Mouse (Mus musculus) macrophage (primary cell): ENCODE measurements around the gene Tas1r1. TPM values are rescaled to one million over a fixed set of nuclear protein-coding genes. Genes with fewer than 3 reads are reported as not detected.

Source experiments
- H3K27ac ChIP-seq: fragments of 350-480 bp; formaldehyde crosslinking; 2 replicates; pipeline ENCODE4 v1.9.0; 2021
- H3K36me3 ChIP-seq: fragments of 350-480 bp; formaldehyde crosslinking; 2 replicates; pipeline ENCODE4 v1.9.0; 2021; ENCODE audit errors: inconsistent target
- H3K4me3 ChIP-seq: fragments of 350-480 bp; formaldehyde crosslinking; 2 replicates; pipeline ENCODE4 v1.9.0; 2021; ENCODE audit errors: inconsistent target
- H3K79me2 ChIP-seq: fragments of 350-480 bp; formaldehyde crosslinking; 2 replicates; pipeline ENCODE4 v1.9.0; 2021; ENCODE audit errors: inconsistent target
- WGBS: methylation state at CpG from one replicate; pipeline ENCODE4 v1.1.7; 2026; ENCODE audit warnings: inconsistent platforms; ENCODE audit not compliant: missing documents; 5-methylcytosine and 5-hydroxymethylcytosine counted together
- polyA plus RNA-seq: library from polyadenylated mRNA; stranded (reverse); fragments of 250-400 nt; gene quantifications from 3 replicates; pipeline ENCODE4 v1.2.4, GENCODE M21; 2018; ENCODE audit warnings: inconsistent platforms

Gene Tas1r1
- polyA plus RNA-seq, 1 experiment from 2014 or later: not detected

- H3K79me2 ChIP-seq: peaks cover 28% of the 10 kb centered on the region; the same call in 1 of the 2 replicates
- WGBS: 70% methylated on average over 5 of the region's 5 CpGs
Measured at GRCm38 (mm10) chr4:152029087-152029486, 9.3 kb downstream of the Tas1r1 start.

DNA sequence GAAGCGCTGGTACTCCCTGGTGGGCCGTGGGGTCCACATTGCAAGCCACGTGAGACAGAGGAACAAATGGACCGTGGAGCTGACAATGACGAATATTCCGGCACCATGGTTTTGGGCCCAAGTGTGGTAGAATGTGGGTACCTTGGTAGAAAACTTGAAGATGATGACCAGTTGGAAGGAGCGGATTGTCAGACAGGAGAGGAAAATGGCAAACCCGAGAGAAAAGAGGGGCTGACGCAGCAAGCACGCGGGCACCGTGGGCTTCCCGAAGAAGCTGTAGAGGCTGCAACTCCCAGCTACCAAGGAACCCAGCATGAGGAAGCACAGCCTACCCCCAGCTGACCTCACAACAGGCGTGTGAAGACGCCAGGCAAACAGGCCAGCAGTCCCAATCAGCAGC lies 9.9 kb downstream of the Tas1r1 start:
- Histone ChIP-seq H3K79me2 (peaks cover 30% of the 10 kb centered on the region; the same call in 1 of the 2 replicates), H3K27ac (no peak overlapping the region), H3K4me3 (no peak overlapping the region), H3K36me3 (no peaks in the 10 kb centered on the region)
- WGBS: 84% methylated on average over 11 of the region's 15 CpGs

More at GRCm38 (mm10) chr4:152029087-152029486, 9.3 kb downstream of the Tas1r1 start:
- Histone ChIP-seq H3K4me3 (no peak overlapping the region), H3K36me3 (no peaks in the 10 kb centered on the region), H3K27ac (no peak overlapping the region)

- peak within 1 kb of the TSS; percentile 10; the same call in 1 of the 2 replicates for H3K27ac ChIP-seq
- H3K4me3 ChIP-seq: peak within 1 kb of the TSS; percentile 71
- peaks cover 32% of the 10 kb centered on the region; the same call in 1 of the 2 replicates for H3K79me2 ChIP-seq
- no peaks in the 10 kb centered on the region; the same call in 1 of the 2 replicates for H3K36me3 ChIP-seq
- under 1% methylated on average over 33 of the region's 35 CpGs for WGBS
Measured at GRCm38 (mm10) chr4:152027524-152027923, 10.8 kb downstream of the Tas1r1 start, which contains the start of gene Zbtb48. Zbtb48 (minus strand) TSS chr4:152027671.

- Histone ChIP-seq H3K79me2 (peaks cover 32% of the 10 kb centered on the region; the same call in 1 of the 2 replicates), H3K27ac (peak overlapping the region; percentile 10; the same call in 1 of the 2 replicates), H3K36me3 (peaks cover under 1% of the 10 kb centered on the region; the same call in 1 of the 2 replicates), H3K4me3 (peak overlapping the region; percentile 71)
- 3% methylated on average over 41 of the region's 41 CpGs for WGBS
Measured at GRCm38 (mm10) chr4:152026751-152027508, 11.4 kb downstream of the Tas1r1 start.

GRCm38 (mm10) chr4:152024525-152024924 lies 13.8 kb downstream of the Tas1r1 start:
- WGBS: 94% methylated on average over 11 of the region's 11 CpGs
- Histone ChIP-seq H3K36me3 (peaks cover 25% of the 10 kb centered on the region), H3K4me3 (no peak overlapping the region)

GRCm38 (mm10) chr4:152022506-152022905 lies 15.9 kb downstream of the Tas1r1 start:
- Histone ChIP-seq H3K36me3 (peaks cover 33% of the 10 kb centered on the region), H3K4me3 (no peak overlapping the region), H3K27ac (no peak overlapping the region), H3K79me2 (peaks cover 32% of the 10 kb centered on the region; the same call in 1 of the 2 replicates)
- 89% methylated on average over 8 of the region's 8 CpGs for WGBS

More at GRCm38 (mm10) chr4:152024525-152024924, 13.8 kb downstream of the Tas1r1 start:
- H3K27ac ChIP-seq: no peak overlapping the region
- peaks cover 32% of the 10 kb centered on the region; the same call in 1 of the 2 replicates for H3K79me2 ChIP-seq

GRCm38 (mm10) chr4:152021568-152022097 lies 16.7 kb downstream of the Tas1r1 start:
- WGBS: 91% methylated on average over 11 of the region's 12 CpGs
- H3K36me3 ChIP-seq: peaks cover 33% of the 10 kb centered on the region

DNA sequence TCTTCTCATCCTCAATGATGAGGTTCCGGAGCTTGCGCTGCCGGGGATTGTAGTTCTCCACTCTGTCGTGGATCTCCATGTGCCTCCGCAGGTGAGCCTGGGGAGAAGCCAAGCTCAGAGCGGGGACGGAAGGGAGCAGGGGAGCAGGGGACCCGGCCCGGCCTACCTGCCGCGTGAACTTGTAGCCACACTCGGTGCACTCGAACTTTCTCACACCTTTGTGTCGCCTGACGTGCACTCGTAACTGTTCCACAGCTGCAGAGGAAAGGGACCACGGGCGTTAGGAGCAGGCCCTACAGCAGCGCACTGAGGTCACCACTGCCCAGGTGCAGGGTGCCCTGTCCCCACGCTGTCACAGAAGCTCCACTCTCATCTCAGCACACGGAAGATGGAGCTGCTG lies 18.3 kb downstream of the Tas1r1 start:
- WGBS: 94% methylated on average over 21 of the region's 21 CpGs
- no peak overlapping the region for H3K4me3 ChIP-seq
- H3K36me3 ChIP-seq: peaks cover 43% of the 10 kb centered on the region
- peaks cover 12% of the 10 kb centered on the region; the same call in 1 of the 2 replicates for H3K79me2 ChIP-seq
- H3K27ac ChIP-seq: no peak overlapping the region

More at GRCm38 (mm10) chr4:152021568-152022097, 16.7 kb downstream of the Tas1r1 start:
- Histone ChIP-seq H3K27ac (no peak overlapping the region), H3K79me2 (peaks cover 28% of the 10 kb centered on the region; the same call in 1 of the 2 replicates), H3K4me3 (no peak overlapping the region)

DNA sequence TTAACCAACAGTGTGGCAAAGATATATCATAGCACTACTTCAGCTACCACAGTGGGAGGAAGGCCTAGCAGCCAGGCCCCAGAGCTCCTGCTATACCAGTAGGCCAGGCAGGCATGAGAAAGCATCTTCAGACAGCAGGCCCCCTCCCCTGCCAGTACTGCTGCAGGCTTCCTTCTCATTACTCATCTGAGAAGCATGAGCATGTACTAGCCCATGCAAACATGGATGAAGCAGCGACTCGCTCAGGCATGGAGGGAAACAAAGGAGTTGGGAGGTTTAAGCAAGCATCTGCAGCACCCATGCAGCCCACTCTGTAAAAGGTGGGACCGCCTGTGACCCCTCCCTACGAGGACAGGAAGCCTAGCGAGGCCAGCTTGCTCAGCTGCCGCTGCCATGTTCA lies 19.3 kb downstream of the Tas1r1 start:
- peaks cover 53% of the 10 kb centered on the region for H3K36me3 ChIP-seq
- peaks cover 5% of the 10 kb centered on the region; the same call in 1 of the 2 replicates for H3K79me2 ChIP-seq
- H3K27ac ChIP-seq: no peak overlapping the region
- H3K4me3 ChIP-seq: no peak overlapping the region
- 89% methylated on average over 6 of the region's 6 CpGs for WGBS

DNA sequence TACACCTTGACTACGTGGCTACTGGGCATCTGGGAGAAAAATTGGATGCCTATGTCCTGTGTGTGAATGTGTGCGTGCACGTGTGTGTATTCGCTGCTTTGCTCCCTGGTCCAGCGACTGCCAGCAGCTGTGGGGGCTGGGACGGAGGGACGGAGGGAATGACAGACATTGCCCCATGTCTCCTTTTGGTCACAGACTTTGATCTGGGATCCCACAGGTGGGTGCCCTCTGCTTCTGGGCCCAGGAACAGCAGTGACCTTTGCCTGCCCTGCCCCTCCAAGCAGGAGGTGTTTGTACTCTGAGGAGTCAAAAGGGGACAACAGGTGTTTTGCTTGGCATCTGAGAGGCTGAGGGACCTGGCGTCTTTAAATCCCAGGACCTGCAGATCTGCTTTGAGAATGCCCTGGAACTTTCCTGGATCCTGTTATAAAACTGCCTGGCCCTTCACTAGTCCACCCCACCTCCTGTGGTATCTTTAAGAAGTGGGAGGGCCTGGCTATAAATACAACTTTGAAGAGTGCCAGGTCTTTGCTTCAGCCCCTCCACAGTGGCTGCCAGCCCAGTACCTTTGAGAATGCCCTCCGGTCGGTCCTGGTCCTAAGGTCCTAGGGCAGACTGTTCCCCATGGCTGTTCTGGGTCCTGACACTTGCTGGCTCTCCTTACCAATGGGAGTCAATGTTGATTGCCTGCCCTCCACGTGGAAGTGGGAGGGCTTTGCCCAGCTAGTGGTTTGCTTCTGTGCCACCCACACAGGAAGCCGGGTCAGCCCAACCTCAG lies 25.1 kb downstream of the Tas1r1 start:
- H3K27ac ChIP-seq: no peak overlapping the region
- peaks cover 31% of the 10 kb centered on the region; the same call in 1 of the 2 replicates for H3K36me3 ChIP-seq
- H3K79me2 ChIP-seq: peaks cover 45% of the 10 kb centered on the region
- 75% methylated on average over 12 of the region's 12 CpGs for WGBS
- no peak overlapping the region for H3K4me3 ChIP-seq

DNA sequence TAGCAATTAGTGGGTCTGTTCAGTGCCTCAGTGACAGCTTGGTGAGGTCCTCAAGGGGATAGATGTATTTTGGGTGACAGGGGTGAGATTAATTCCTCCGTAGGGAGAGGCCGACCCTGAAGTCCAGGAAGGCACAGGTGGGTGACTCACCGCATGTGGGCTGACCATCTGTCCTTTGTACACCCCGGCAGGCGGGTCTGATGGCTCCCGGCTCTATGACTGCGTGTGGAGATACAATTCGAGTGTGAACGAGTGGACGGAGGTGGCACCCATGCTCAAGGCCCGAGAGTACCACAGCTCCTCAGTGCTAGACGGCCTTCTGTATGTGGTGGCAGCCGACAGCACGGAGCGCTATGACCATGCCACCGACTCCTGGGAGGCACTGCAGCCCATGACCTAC lies 26.3 kb downstream of the Tas1r1 start:
- 93% methylated on average over 15 of the region's 16 CpGs for WGBS
- H3K4me3 ChIP-seq: no peak overlapping the region
- no peak overlapping the region for H3K27ac ChIP-seq
- H3K36me3 ChIP-seq: peaks cover 31% of the 10 kb centered on the region; the same call in 1 of the 2 replicates
- H3K79me2 ChIP-seq: peaks cover 45% of the 10 kb centered on the region

DNA sequence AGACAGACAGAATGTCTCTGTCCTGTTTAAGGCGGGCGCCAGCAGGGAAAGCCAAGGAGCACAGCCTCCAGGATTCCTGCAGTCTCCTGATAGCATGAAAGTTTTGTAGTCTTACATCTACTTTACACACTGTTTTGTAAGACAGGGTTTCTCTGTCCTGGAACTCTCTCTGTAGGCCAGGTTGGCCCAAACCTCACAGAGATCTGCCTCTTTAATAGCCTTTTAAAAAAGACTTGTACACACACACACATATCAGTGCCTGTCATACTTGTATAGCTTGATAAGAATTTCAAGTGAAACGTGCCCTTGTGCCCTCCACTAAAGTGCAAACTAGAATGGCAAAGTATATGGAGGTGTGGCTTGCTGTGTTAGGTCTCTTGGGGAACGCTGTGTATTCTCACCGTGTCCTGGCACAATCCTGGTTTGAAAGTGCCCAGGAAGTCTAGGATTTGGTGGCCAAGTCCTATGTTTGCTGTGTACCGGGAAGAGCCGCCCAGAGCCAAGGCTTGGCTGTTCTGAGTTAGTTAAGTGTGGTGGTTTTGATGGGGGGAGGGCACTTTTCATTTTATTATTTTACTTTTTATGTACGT lies 27.1 kb downstream of the Tas1r1 start:
- 77% methylated on average over 8 of the region's 8 CpGs for WGBS
- Histone ChIP-seq H3K27ac (no peak overlapping the region), H3K36me3 (peaks cover 31% of the 10 kb centered on the region; the same call in 1 of the 2 replicates), H3K79me2 (peaks cover 45% of the 10 kb centered on the region), H3K4me3 (peak overlapping the region; percentile 58; the same call in 1 of the 2 replicates)

DNA sequence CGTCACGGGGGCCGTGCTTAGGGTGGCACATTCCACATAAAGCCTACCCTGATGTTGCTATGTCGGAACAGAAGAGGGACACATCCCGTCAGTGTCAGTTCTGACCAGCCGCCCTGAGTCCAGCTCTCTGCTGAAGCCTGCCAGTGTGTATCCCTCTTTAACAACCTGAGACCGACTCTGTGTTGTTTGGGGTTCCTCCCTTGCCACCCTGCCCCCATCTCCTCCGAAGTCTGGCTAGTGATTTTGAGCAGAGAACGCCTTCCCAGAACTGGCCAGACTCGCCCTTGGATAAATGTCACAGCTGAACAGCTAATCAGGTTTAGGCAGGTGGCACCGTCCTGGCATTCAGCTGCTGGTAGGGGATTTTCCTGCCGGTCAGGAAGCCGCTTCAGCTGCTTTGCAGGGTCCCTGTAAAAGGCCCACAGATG lies 27.6 kb downstream of the Tas1r1 start:
- WGBS: 17% methylated on average over 13 of the region's 13 CpGs
- peaks cover 28% of the 10 kb centered on the region; the same call in 1 of the 2 replicates for H3K36me3 ChIP-seq
- peak overlapping the region; percentile 58 for H3K4me3 ChIP-seq
- H3K79me2 ChIP-seq: peaks cover 45% of the 10 kb centered on the region
- no peak overlapping the region for H3K27ac ChIP-seq
